Mouse (Mus musculus) olfactory bulb, adult 2 months (tissue): ENCODE measurements at regions not wholly inside any gene's neighbourhood (a gene's known extent, or its start where the extent isn't known, plus 50 kb on each side); places are given as distances from the start of the nearest gene placed in this dataset.

ENCODE experiments used
- CTCF ChIP-seq: fragments of 200-500 bp; IDR thresholded peaks from 2 replicates; pipeline ENCODE4 v1.5.1; 2012; ENCODE audit warnings: low read depth, mild to moderate bottlenecking, low read length, moderate library complexity; ENCODE audit not compliant: insufficient read depth
- POLR2A ChIP-seq: fragments of 200-500 bp; IDR thresholded peaks from 2 replicates; pipeline ENCODE4 v1.6.1; 2012; ENCODE audit warnings: mild to moderate bottlenecking, low read depth, low read length, moderate library complexity; ENCODE audit not compliant: insufficient read depth

GRCm38 (mm10) chr8:115788421-115788820 lies 80.8 kb upstream of the Maf start:
- no peak for TF ChIP-seq POLR2A
- TF ChIP-seq CTCF: no peak
